Mouse (Mus musculus) lung, postnatal 36 days (tissue): ENCODE measurements around the gene Brk1.

Experiments
- DNase-seq: peaks from one replicate; pipeline ENCODE4 v3.0.0; 2022; ENCODE audit warnings: mixed read lengths

Gene Brk1

GRCm38 (mm10) chr6:113604432-113605223, at the start of gene Brk1:
Brk1 (plus strand) TSS chr6:113604772.
- DNase-seq, result peak; percentile 91

- DNase-seq, result no peak
These were observed 44.8 kb upstream of the Brk1 start for GRCm38 (mm10) chr6:113559736-113560135.

GRCm38 (mm10) chr6:113564557-113564956, 40.0 kb upstream of the Brk1 start:
- peak; percentile 35 for DNase-seq

DNA sequence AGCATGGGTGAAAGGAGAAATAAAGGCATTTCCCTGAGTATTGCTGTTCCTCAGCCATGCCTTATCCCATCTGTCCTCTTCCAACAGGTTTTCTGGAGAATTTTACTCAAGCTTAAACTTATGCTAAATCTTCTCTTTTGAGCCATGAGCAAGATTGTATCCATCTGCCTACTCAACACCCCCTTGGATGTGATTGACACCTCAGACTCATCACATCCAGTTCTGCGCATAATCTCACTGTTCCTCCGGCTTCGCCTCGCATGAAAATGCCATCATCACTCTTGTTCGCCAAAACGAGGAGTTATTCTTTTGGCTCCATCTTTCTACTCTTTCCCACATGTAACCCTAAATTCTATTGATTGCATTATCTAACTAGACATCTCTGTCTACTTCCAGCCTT, 28.5 kb upstream of the Brk1 start:
- no peak for DNase-seq

DNA sequence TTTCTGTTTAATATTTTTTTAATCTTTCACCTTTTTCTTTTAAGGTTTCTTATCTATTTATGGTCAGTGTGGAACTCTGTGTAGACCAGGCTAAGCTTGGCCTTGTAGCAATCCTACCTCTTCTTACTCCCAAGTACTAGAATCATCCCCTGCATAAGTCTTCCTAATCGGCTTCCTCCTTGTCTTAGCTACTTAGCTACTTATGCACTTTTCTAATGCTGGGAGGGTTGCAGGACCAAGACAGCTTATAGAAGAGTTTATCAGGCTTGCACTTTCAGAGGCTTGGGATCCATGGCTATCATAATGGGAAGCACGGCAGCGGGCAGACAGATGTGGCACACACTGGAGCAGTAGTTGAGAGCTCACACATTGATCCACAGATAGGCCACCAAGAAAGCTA, 25.3 kb upstream of the Brk1 start:
- no peak for DNase-seq

DNA sequence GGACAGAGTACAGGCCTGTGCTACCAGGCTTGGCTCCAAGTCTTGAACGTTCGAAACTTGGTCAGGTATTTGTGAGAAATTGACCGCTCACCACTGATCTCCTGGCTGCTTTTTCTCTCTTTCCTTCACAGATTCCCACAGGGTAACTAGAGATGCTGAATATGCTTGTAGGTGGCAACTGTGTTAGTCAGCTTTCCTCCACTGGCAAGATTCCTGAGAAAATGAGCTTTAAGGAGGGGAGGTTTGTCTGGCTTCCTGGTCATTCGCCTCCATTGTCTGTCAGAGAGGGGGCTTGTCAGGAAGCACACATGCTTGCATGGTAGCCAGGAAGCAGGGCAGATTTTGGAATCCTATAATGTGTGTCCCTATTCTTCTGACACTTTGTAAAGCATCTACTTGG, 21.5 kb upstream of the Brk1 start:
- no peak for DNase-seq

DNA sequence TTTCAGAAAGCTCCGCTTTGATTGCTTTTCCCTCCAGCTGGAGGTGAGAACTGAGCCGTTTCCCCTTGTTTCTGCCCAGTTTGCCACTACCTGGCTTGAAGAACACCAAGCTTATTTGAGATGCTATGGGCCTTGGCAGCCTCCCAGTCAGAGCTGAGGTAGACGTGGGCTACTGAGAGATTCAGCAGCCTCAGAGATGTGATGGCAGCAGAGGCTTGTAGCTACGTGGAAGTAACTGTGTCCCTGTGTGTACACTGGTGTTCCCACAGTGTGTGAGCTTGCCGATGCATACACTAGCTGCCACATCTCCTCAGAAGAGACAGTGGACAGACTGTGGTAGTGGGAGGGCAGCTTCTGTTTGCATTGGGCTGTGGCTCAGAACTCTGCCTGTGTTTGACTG, 19.5 kb upstream of the Brk1 start:
- no peak for DNase-seq

GRCm38 (mm10) chr6:113586466-113587183, 17.9 kb upstream of the Brk1 start:
- DNase-seq, result peak; percentile 48

DNA sequence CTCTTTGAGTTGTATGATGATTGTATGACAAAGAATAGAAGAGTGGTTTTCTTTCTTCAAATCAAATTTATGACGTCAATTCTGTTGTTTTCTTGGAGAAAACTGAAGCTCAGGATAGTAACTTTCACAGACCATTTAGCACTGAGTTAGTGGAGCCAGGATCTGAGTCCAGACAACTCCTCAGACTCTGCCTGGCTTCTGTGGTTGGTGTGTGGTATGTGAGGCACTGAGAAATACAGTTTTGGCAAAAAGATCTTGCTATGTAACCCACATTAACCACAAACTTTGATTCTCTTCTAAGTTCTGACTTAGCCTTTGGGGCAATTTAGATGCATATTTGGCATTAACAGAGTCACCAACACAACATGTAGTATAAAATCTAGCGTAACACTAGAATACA, 11.9 kb upstream of the Brk1 start:
- no peak for DNase-seq

- no peak for DNase-seq
These were observed 6.6 kb upstream of the Brk1 start for GRCm38 (mm10) chr6:113597945-113598344.

GRCm38 (mm10) chr6:113599833-113600232, 4.7 kb upstream of the Brk1 start:
- no peak for DNase-seq

- DNase-seq, result no peak
These were observed 3.9 kb upstream of the Brk1 start, which contains the start of gene Fancd2os for GRCm38 (mm10) chr6:113600543-113601139. Fancd2os (minus strand) TSS chr6:113600715.

DNA sequence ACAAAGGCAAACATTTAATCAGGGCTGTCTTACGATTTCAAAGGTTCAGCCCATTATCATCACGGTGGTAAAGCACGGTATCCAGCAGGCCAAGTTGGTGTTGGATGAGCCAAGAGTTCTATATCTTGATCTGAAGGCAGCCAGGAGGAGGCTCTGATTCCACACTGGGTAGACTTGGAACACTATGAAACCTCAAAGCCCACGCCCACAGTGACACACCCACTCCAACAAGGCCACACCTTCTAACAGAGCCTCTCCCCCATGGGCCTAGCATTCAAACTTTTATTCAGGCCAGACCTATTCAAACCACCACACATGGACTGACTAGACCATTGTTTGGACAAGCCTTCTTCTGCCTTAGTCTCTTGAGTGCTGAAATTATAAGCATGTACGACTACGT, 1.8 kb upstream of the Brk1 start:
- DNase-seq, result no peak

DNA sequence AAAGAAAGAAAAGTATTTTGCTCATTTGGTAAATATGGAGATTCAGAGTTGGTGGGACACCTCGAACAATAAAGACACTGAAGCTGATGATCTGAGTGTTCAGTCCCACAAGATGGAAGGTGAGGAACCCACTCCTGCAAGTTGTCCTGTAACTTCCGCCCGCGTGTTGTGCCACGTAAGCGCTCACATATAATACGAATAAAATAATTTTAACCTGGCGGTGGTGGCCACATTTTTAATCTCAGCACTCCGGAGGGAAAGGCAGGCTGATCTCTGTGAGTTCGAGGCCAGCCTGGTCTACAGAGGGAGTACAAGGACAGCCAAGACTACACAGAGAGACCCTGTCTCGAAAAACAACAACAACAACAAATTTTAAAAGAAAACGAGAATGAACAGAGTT, 579 bp upstream of the Brk1 start:
- no peak for DNase-seq

GRCm38 (mm10) chr6:113605224-113605545, 613 bp downstream of the Brk1 start:
- DNase-seq, result no peak

DNA sequence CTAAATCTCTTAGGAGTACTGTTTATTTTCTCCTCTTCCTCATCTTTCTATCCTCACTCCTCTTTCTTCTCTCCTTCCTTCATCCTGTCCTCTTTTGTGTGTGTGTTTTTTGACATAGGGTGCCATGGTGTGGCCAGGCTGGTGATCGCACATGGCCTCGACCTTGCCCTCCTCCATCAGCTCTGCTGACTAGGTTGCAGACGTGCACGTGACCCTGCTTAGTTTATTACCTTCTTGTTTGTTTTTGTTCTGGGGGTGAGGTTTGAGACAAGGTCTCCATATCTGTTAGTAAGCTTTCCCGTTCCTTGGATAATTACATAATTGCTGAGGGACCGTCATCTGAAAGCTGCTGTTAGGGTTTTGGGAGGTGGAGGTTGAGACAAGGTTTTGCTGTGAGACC, 4.3 kb downstream of the Brk1 start:
- no peak for DNase-seq

GRCm38 (mm10) chr6:113609293-113609692, 4.7 kb downstream of the Brk1 start:
- DNase-seq, result no peak

DNA sequence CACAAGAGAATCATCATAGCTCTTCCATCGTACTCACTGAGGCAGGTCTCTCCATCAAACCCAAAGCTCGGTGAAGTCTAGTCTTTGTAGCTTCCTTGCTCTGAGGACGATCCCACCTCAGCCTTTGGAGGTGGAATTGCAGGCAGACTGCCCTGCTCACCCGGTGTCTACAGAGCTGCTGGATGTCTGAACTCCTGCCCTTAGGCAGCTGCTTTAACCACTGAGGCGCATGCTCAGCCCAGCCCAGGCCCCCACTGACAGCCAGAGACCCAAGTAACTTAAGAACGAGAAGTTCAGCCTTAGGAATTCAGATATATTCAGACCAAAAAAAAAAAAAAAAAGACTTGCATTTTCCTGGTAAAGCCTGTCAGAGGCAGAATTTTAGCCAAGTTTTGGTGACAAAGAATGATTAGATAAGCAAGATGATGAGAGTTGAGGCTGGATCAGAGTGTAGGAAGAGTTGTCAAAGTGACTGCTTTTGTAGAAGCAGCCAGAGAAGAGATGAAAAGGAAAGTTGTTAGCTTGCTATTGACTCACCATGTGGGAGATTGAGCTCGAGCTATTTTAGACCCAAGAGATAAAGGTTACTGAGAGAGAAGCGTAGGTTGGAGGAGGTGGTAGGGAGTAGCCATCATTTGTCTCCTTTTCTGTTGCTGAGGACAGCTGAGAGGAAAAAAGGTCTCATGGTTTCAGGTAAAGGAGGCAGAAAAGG, 7.8 kb downstream of the Brk1 start:
- no peak for DNase-seq

DNA sequence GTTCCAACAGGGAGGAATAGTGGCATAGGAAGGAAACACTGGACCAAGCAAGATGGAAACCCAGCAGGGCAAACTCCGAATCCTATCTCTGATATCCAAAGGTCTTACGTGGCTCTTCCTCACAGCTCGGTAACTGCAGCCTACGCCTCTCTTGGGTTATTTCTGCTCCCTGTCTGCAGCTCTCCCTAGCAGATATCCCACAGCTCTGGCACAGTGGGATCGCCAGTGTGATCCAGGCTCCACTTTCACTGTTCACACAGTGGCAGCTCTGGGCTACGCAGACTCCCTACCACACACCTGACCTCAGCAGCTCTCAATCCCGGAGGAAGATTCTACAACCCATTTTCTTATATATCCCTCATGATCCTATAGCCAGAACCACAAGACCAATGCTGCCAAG, 9.6 kb downstream of the Brk1 start:
- no peak for DNase-seq

DNA sequence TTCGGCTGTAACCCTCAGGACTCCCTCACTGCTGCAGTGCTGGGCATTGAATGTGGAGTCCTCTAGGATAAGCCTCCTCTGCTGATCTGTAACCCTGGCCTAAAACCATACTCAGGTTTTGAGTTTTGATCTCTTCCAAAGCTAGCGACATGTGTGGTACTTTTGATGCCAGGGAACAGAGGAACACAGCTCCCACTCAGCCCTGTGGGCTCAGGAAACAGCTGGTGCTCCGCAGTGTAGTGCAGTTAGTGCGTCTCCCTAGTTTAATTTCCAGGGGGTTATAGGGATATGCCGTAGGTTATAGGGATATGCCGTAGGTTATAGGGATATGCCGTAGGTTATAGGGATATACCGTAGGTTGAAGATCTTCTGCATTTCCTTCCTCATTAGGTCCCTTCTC, 10.4 kb downstream of the Brk1 start:
- no peak for DNase-seq

GRCm38 (mm10) chr6:113615489-113615888, 10.9 kb downstream of the Brk1 start:
- no peak for DNase-seq

DNA sequence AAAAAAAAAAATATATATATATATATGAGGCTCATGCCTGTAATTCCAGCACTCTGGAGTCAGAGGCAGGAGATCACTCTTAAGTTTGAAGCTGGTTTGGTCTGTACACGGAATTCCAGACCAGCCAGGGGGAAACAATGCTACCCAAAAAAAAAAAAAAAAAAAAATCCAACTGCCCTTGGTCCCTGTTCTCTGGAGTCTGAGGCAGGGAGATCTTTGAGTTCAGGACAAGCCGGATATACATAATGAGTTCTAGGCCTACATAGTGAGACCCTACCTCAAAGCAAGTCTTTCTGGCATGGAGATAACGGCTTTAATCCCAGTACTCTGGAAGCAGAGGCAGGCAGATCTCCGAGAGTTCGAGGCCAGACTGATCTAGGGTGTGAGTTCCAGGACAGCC, 18.8 kb downstream of the Brk1 start:
- DNase-seq, result no peak

DNA sequence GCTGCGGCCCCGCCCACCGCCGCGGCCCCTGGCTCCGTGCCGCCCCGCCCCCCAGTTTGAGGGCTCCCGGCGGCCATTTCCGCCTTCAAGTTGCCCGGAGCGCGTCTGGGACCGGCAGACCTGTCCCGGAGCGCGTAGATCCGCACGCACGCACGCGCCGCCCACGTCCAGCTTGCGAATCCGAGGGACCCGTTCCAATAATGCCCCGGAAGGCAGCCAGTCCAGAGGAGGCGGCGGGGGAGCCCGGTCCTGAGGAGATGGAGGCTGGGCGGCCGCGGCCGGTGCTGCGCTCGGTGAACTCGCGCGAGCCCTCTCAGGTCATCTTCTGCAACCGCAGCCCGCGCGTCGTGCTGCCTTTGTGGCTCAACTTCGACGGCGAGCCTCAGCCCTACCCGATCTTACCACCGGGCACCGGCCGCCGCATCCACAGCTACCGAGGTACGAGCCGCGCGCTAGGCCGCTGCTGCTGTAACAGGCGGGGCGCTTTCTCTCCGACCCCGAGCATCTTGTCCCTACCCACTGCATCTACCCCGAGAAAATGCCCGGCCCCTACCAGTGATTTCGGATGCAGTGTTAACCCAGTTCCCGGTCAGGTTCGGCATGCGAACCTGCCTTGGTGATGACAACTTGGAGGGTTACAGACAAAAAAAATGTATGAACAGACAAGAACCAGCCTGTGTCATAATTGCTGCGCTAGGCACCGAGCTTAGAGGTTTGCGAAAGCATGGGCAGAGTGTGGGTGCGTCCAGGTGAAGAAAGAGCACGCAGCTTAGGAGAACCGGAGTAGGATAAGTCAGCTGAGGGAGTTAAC, 19.6 kb downstream of the Brk1 start, which contains the start of gene Vhl:
Gene Vhl, plus strand, starts transcription at position 19 of the 811 bp plus-strand sequence.
- peak; percentile 92 for DNase-seq
